Mouse (Mus musculus) neural tube, embryonic 13.5 days (tissue): Measurements from ENCODE around the gene Rgs6. TPM values are rescaled to one million over a fixed set of nuclear protein-coding genes. Genes with fewer than 3 reads are reported as not detected.

ENCODE experiments used
- ATAC-seq: fragments of 200-750 bp; cut with Nextera tagmentation; 2 replicates; pipeline ENCODE4 v1.8.0; 2017; ENCODE audit warnings: low read depth, mild to moderate bottlenecking, moderate TSS enrichment, moderate library complexity
- H3K27ac ChIP-seq: fragments of 300-500 bp; sonication (generic); replicated peaks from 2 replicates; pipeline ENCODE4 v1.5.1; 2015; ENCODE audit warnings: moderate library complexity, mild to moderate bottlenecking, inconsistent platforms
- H3K27me3 ChIP-seq: fragments of 300-500 bp; sonication (generic); 2 replicates; pipeline ENCODE4 v1.6.1; 2015; ENCODE audit warnings: mild to moderate bottlenecking, inconsistent platforms
- H3K36me3 ChIP-seq: fragments of 300-500 bp; sonication (generic); 2 replicates; pipeline ENCODE4 v1.6.1; 2015; ENCODE audit warnings: mild to moderate bottlenecking, inconsistent platforms
- H3K4me1 ChIP-seq: fragments of 300-500 bp; sonication (generic); replicated peaks from 2 replicates; pipeline ENCODE4 v1.6.1; 2015; ENCODE audit warnings: inconsistent platforms
- H3K4me2 ChIP-seq: fragments of 300-500 bp; sonication (generic); 2 replicates; pipeline ENCODE4 v1.6.1; 2015; ENCODE audit warnings: inconsistent platforms, mild to moderate bottlenecking, moderate library complexity
- H3K4me3 ChIP-seq: fragments of 300-500 bp; sonication (generic); 2 replicates; pipeline ENCODE4 v1.5.1; 2015; ENCODE audit warnings: mild to moderate bottlenecking, inconsistent platforms
- H3K9ac ChIP-seq: fragments of 300-500 bp; sonication (generic); 2 replicates; pipeline ENCODE4 v1.6.1; 2015; ENCODE audit warnings: moderate library complexity, mild to moderate bottlenecking, inconsistent platforms
- H3K9me3 ChIP-seq: fragments of 300-500 bp; sonication (generic); 2 replicates; pipeline ENCODE4 v1.6.1; 2016; ENCODE audit warnings: inconsistent platforms
- WGBS: fragments of 180-500 bp; shearing (Covaris S2); methylation state at CpG from one replicate; pipeline ENCODE4 v1.1.7; 2015; 5-methylcytosine and 5-hydroxymethylcytosine counted together
- polyA plus RNA-seq: library from polyadenylated mRNA; unstranded; fragments of >200 nt; fragmentation: Nextera tagmentation; extraction: Ambion mirVana; gene quantifications from 2 replicates; pipeline ENCODE4 v1.2.1, GENCODE M21; 2015

Gene Rgs6
- polyA plus RNA-seq, 1 experiment from 2014 or later, result 3.1 TPM

DNA sequence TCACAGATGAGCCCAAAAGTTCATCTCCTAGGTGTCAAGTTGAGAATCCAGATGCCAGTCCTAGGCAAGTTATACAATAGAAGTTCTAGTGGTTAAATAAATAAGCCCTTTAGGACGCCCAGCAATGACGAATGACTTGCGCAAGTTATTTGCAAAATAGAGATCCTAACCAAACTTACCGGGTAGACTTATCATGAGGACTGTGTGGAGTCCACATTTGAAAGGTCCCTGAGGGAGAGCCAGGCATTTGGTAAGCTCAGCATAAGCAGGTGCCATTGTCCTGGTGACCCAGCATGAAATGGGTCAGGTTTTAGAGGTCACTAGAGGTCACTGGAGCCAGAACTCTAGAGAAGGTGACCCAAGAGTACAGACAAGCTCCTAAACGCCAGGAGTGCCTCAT, 467.6 kb downstream of the Rgs6 start:
- no peak for ATAC-seq
- no peak overlapping the region for H3K4me3 ChIP-seq
- 84% methylated on average over 5 of the region's 5 CpGs for WGBS
- no peak overlapping the region for H3K9ac ChIP-seq
- peaks cover 4% of the 10 kb centered on the region; the same call in 1 of the 2 replicates for H3K9me3 ChIP-seq
- peaks cover 6% of the 10 kb centered on the region; the same call in 1 of the 2 replicates for H3K27me3 ChIP-seq
- H3K36me3 ChIP-seq, result no peaks in the 10 kb centered on the region
- no peak overlapping the region for H3K27ac ChIP-seq
- no peak overlapping the region for H3K4me2 ChIP-seq
- 0 out of 2 replicates have a peak, but pooled peaks cover 8% of the 10 kb centered on the region for H3K4me1 ChIP-seq

DNA sequence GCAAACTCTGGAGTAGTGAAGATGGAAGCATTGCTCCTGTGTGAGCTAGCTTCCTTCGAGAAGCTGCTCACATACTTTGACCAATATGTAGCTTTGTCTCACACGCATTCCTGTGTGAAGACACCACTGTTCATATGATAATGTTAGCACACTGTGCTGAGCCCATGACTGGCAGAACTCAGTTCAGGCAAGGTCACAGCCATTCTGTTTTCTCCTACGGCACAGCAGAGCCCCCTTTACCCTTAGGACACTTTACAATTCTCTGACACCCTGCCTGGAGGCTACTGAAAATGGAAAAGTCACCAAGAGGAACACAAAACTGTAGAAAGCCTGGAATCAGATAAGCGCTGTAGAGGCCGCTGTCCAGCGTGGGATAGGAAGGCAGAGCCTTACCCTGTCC, 478.3 kb downstream of the Rgs6 start:
- Histone ChIP-seq H3K27me3 (peaks cover 10% of the 10 kb centered on the region), H3K9me3 (no peaks in the 10 kb centered on the region), H3K4me3 (no peak overlapping the region), H3K4me2 (no peak overlapping the region), H3K36me3 (no peaks in the 10 kb centered on the region), H3K4me1 (peaks cover 3% of the 10 kb centered on the region; the same call in 1 of the 2 replicates), H3K9ac (no peak overlapping the region), H3K27ac (no peak overlapping the region)
- 79% methylated on average over 6 of the region's 6 CpGs for WGBS
- ATAC-seq, result no peak

DNA sequence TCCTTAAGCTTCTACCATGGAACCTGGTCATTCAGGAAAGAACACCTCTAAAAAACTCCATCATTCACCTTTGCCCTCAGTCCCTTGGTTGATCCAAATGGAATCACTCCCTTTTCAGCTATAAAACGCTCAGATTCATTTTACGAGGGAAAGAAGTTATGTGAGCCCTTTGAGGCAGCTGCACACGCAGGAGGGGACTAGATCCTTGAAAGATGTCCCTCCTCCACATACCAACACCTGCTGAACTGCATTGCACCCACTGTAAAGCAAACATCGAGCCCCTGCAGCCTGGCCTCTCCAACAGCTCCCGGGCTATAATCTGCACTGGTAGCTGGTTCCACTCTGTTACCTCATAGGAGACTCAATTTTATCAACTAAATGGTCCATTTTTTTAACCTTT, 482.8 kb downstream of the Rgs6 start:
- 55% methylated on average over 5 of the region's 5 CpGs for WGBS
- peaks cover 26% of the 10 kb centered on the region for H3K4me1 ChIP-seq

DNA sequence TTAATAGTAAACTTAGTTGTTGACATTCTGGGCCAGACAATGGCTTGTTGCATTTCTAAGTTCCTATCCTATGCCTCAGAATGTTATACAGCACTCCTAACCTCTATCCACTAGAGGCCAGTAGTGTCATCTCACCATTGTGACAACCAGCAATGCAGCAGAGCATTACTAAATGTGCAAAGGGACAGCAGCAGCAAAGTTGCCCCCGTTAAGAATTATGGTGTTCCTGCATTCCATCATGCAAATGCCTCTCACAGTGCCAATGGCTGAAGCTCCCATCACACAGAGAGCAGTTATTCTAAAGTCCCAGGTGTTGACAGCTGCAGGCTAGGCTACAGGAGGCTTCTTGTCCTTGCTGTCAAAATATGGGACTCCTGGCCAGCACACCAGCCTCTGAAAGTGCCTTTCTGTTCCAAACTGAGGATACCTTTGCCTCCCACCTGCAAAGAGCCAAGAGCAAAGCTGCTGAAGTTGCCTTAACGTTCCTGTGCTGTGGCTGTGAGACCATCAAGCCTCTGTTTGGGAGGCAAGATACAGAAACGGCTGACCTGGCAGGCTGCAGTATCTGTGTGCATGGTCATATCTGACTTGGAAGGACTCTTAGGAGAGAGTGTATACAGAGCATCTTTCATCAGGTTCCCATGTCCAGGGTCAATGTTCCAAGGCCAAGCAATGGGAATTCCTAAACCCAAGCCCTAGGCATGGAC, 484.2 kb downstream of the Rgs6 start:
- H3K27ac ChIP-seq, result peak overlapping the region; percentile 68
- H3K27me3 ChIP-seq, result peaks cover 5% of the 10 kb centered on the region; the same call in 1 of the 2 replicates
- no peak for ATAC-seq
- no peak overlapping the region for H3K4me2 ChIP-seq
- WGBS, result 40% methylated on average over 3 of the region's 3 CpGs
- H3K9ac ChIP-seq, result no peak overlapping the region
- H3K9me3 ChIP-seq, result no peaks in the 10 kb centered on the region
- no peaks in the 10 kb centered on the region for H3K36me3 ChIP-seq
- H3K4me3 ChIP-seq, result no peak overlapping the region
- peaks cover 30% of the 10 kb centered on the region for H3K4me1 ChIP-seq

More for the DNA sequence above, 482.8 kb downstream of the Rgs6 start:
- Histone ChIP-seq H3K9ac (no peak overlapping the region), H3K36me3 (no peaks in the 10 kb centered on the region), H3K27ac (no peak overlapping the region), H3K9me3 (no peaks in the 10 kb centered on the region), H3K27me3 (peaks cover 5% of the 10 kb centered on the region; the same call in 1 of the 2 replicates), H3K4me3 (no peak overlapping the region), H3K4me2 (no peak overlapping the region)
- ATAC-seq, result no peak

DNA sequence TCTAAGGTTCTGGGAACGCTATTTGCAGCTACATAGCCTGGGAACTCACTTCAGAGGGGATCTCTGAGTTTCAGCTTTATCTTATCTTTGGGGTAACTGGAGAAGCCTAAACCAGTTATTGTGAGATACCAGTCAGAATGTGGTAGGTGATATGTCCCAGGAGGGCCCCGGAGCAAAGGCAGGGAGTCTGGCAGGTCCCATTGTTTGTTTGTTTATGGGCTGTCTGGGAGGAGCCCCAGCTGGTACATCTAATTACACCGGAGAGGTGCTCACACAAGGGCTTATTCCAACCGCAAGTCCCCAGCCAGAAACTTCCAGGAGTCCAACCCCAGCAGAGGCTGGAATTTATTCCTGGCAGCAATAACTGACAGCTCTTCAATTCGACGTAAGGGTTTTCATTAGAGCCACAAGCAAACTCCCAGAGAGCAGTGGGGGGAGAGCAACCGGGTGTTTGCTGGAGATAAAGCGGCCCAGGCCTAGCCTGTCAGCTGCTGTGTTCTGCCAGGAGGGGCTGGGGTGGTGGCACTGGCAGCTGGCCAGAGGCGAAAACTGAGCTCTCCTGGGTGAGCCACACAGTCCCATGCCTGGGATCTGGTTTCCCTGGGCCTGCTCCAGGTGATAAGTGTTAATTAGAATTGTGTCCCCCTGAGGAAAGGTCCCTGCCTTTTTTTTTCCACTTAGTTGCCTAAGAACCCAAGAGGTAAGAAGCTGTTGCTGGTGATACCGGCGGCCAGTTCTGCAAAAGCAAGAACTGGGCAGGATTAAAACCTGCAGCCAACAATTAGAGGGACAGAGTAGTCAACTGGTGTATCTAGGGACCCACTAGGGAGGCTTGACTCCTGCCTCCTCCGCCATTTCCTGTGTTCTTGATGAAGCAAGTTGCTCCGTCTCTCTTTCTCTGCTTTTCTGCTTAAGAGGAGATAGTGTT, 485.1 kb downstream of the Rgs6 start:
- peak overlapping the region; percentile 68 for H3K27ac ChIP-seq
- H3K4me3 ChIP-seq, result no peak overlapping the region
- H3K27me3 ChIP-seq, result peaks cover 5% of the 10 kb centered on the region; the same call in 1 of the 2 replicates
- peak; percentile 91 for ATAC-seq
- H3K4me1 ChIP-seq, result peaks cover 33% of the 10 kb centered on the region
- H3K9me3 ChIP-seq, result no peaks in the 10 kb centered on the region
- 26% methylated on average over 13 of the region's 13 CpGs for WGBS
- no peak overlapping the region for H3K9ac ChIP-seq
- H3K36me3 ChIP-seq, result no peaks in the 10 kb centered on the region
- H3K4me2 ChIP-seq, result no peak overlapping the region

DNA sequence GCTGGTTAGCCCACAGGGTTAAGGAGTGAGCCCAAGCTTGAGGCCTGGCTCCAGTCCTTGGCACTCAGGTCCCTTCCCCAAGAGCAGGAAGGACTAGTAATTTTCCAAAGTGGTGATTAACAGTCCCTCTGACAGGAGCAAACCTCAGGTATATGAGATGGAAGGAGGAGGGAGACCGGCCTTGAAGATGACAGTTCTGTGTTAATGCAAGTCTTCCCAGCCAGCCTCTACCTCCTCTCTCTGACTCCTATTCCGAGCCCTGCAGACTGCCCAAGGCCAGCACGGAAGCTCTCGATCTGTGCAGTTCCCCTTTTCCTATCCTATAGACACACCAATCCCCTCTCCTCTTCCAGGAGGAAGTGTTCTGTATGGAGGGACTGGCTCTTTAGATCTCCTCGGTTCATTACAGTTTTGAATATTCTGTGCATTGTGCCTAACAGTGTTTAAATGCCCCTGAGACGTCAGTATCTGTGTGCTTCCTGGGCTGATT, 485.8 kb downstream of the Rgs6 start:
- peak overlapping the region; percentile 68; the same call in 1 of the 2 replicates for H3K27ac ChIP-seq
- H3K9ac ChIP-seq, result no peak overlapping the region
- no peaks in the 10 kb centered on the region for H3K9me3 ChIP-seq
- peaks cover 33% of the 10 kb centered on the region for H3K4me1 ChIP-seq
- no peaks in the 10 kb centered on the region for H3K36me3 ChIP-seq
- no peak overlapping the region for H3K4me3 ChIP-seq
- ATAC-seq, result no peak
- no peak overlapping the region for H3K4me2 ChIP-seq
- 79% methylated on average over 6 of the region's 6 CpGs for WGBS
- H3K27me3 ChIP-seq, result peaks cover 5% of the 10 kb centered on the region; the same call in 1 of the 2 replicates

DNA sequence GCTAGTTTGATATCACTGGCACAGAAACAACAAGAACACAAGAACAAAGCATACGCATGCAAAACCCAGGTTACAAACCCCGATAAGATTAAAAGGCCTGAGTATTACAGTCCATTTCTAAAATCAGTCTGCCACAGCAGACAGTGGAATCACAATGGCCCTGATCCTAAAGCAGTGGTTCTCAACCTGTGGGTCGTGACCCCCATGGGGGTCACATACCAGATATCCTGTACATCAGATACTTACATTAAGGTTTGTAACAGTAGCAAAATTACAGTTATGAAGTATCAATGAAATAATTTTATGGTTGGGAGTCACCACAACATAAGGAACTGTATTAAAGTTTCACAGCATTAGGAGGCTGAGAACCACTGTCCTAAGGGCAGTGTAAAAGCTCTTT, 488.1 kb downstream of the Rgs6 start:
- no peak overlapping the region for H3K27ac ChIP-seq
- H3K36me3 ChIP-seq, result no peaks in the 10 kb centered on the region
- H3K9me3 ChIP-seq, result no peaks in the 10 kb centered on the region
- no peak for ATAC-seq
- peaks cover 30% of the 10 kb centered on the region for H3K4me1 ChIP-seq
- no peak overlapping the region for H3K4me3 ChIP-seq
- no peak overlapping the region for H3K4me2 ChIP-seq
- no peaks in the 10 kb centered on the region for H3K27me3 ChIP-seq
- 95% methylated on average over 3 of the region's 3 CpGs for WGBS
- H3K9ac ChIP-seq, result no peak overlapping the region

DNA sequence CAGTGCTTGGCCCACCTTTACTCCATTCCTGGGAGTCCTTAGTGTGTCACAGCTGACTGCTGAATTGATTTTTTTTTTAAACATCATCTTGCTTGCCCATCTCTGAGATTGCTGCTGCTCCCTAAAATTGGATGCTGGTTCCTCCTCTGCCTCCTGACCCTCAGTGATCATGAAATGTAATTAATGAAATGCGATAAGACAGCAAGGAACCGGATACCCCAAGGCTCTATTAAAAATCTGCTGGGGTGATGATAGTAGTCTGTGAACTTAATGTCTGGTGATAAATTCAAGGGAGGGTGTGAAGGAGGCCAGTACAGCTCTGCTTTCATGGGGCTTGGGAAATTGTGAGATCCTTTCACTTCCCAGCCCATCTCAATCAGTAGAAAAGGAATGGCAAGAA, 489.4 kb downstream of the Rgs6 start:
- Histone ChIP-seq H3K27me3 (no peaks in the 10 kb centered on the region), H3K9me3 (no peaks in the 10 kb centered on the region), H3K4me3 (no peak overlapping the region), H3K4me1 (peaks cover 24% of the 10 kb centered on the region), H3K36me3 (no peaks in the 10 kb centered on the region), H3K27ac (no peak overlapping the region), H3K9ac (no peak overlapping the region), H3K4me2 (no peak overlapping the region)
- no peak for ATAC-seq
- WGBS, result 64% methylated on average over 2 of the region's 2 CpGs

DNA sequence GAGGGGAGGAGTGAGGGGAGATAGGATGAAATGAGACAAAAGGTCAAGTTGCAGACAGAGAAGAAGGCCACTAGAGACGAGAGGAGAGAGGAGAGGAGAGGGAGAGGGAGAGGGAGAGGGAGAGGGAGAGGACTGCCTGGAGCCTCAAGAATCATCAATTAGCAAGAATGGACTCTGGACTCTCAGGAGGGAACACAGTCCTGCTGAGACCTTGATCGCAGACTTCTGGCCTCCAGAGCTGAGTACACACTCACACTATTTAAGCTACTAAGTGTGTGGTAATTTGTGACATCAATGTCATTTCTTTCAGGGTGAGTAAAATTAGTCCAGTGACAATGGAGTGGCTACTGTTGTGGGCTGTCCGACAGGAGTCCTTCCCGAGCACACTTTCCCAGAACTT, 495.3 kb downstream of the Rgs6 start:
- Histone ChIP-seq H3K4me1 (no peaks in the 10 kb centered on the region), H3K36me3 (no peaks in the 10 kb centered on the region), H3K27ac (no peak overlapping the region), H3K4me2 (no peak overlapping the region), H3K9me3 (no peaks in the 10 kb centered on the region), H3K9ac (no peak overlapping the region), H3K4me3 (no peak overlapping the region), H3K27me3 (no peaks in the 10 kb centered on the region)
- ATAC-seq, result no peak
- 76% methylated on average over 3 of the region's 4 CpGs for WGBS

DNA sequence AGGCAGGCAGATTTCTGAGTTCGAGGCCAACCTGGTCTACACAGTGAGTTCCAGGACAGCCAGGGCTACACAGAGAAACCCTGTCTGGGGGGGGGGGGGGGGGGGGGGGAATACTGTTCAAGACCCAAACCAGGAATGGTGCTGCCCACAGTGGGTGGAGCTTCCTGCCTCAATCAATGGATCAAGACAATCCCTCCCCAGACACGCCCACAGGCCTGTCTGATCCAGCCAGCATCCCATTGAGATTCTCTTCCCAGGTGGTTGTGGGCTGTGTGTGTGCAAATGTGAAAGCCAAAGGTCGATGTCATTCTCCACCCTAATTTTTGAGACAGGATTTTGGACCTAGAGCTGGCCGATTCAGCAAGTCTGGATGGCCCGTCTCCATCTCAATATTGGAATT, 496.5 kb downstream of the Rgs6 start:
- no peak overlapping the region for H3K4me3 ChIP-seq
- H3K36me3 ChIP-seq, result no peaks in the 10 kb centered on the region
- H3K27ac ChIP-seq, result no peak overlapping the region
- no peaks in the 10 kb centered on the region for H3K27me3 ChIP-seq
- no peaks in the 10 kb centered on the region for H3K9me3 ChIP-seq
- no peaks in the 10 kb centered on the region for H3K4me1 ChIP-seq
- 90% methylated on average over 5 of the region's 5 CpGs for WGBS
- H3K4me2 ChIP-seq, result no peak overlapping the region
- H3K9ac ChIP-seq, result no peak overlapping the region
- no peak for ATAC-seq

DNA sequence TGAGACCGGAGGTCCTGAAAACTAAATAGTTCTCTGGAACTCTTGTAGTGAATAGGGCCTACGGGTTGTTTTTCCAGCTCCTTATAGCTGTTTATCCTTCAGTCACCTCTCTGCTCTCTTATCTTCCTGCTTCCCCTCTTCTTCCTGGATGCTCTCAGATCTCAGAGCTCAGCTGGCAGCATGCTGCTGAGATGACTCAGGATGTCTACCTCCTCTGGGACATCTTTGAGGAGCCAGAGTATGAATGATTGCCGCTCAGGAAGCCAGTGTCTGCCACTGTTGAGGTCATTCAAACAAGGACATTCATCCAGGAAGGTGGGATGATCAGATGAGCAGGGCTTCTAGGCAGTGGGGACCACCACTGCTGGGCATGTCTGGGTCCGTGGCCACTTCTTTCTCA, 498.9 kb downstream of the Rgs6 start:
- H3K9ac ChIP-seq, result no peak overlapping the region
- H3K27me3 ChIP-seq, result no peaks in the 10 kb centered on the region
- WGBS, result 81% methylated on average over 4 of the region's 4 CpGs
- ATAC-seq, result no peak
- H3K36me3 ChIP-seq, result no peaks in the 10 kb centered on the region
- no peak overlapping the region for H3K4me2 ChIP-seq
- H3K27ac ChIP-seq, result no peak overlapping the region
- no peaks in the 10 kb centered on the region for H3K9me3 ChIP-seq
- H3K4me3 ChIP-seq, result no peak overlapping the region
- H3K4me1 ChIP-seq, result no peaks in the 10 kb centered on the region

DNA sequence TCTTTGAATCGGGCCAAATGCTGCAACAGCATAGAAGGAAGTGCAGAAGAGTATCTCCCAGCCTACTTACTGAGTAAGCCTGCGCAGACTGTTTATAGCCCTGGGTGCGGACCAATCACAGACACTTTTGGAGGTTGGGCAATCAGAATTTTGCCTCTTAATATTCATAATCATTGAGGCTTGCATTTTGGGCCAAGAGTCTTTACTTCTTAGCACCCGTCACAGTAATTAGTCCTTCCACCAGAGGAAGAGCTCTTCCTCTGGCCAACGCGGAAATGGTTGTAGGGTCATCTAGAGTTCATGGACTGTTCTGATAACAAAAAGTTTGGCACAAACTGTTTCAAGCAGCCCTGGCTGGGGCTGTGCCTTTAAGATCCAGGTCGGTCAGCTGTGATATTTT, 499.5 kb downstream of the Rgs6 start:
- no peak overlapping the region for H3K27ac ChIP-seq
- no peak overlapping the region for H3K4me3 ChIP-seq
- H3K36me3 ChIP-seq, result no peaks in the 10 kb centered on the region
- WGBS, result 73% methylated on average over 7 of the region's 7 CpGs
- H3K4me1 ChIP-seq, result no peaks in the 10 kb centered on the region
- H3K9ac ChIP-seq, result no peak overlapping the region
- no peaks in the 10 kb centered on the region for H3K27me3 ChIP-seq
- H3K4me2 ChIP-seq, result no peak overlapping the region
- no peak for ATAC-seq
- no peaks in the 10 kb centered on the region for H3K9me3 ChIP-seq
